Mouse (Mus musculus): ENCODE measurements at regions not wholly inside any gene's neighbourhood (a gene's known extent, or its start where the extent isn't known, plus 50 kb on each side); places are given as distances from the start of the nearest gene placed in this dataset.
"Not testable (repeated sequence)": the region's sequence is repeated elsewhere in the genome, so short reads cannot be mapped to it uniquely, and the experiment has no call there.

DNA sequence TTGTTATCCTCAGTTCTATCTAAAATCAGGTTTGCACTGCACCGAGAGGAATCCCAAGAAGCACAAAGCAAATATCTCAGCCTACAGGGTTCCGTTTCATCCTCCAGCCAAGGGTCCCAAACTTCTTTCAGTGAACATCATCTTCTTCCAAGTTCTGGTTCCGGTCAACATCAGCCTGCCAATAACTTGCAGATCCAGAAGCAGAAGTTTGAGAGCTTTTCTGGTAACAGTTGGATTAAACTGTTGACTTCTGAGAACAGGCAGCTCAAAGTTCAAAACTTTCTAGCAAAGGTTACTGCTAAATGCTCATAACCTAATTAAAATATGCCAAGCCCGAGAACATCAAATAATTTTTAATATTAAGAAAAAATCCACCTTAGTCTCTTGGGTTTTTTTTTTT lies 237.0 kb upstream of the Gm37988 start:
- DNase-seq (ENCODE audit: low spot score in 2 of 2): no peak

- DNase-seq (ENCODE audit: low spot score in 2 of 2): peak; percentile 23 to 35
Observed at GRCm38 (mm10) chr1:4571299-4572202, 236.1 kb upstream of the Gm37988 start.

- DNase-seq (ENCODE audit: low spot score in 2 of 2): no peak
Observed at GRCm38 (mm10) chr1:4572311-4572710, 235.4 kb upstream of the Gm37988 start.

DNA sequence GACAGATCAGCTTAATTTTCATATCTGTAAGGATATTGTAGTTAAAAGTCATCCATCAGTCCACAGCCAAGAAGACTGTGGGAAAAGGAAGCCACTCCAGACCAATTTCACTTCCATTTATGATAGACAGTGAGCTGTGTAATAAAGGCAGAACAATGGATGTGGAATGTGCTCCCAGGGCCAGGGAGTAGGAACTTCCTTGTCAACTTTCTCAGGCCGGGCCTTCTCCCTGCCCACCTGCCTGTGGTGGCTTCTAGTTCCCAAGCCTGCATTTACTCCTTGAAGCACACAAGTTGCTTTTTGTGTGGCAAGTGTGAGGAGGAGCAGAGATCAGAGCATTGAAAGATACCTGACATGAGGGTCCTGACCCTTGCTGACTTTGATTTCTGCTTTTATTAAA lies 233.6 kb upstream of the Gm37988 start:
- DNase-seq (ENCODE audit: low spot score in 2 of 2): no peak

DNA sequence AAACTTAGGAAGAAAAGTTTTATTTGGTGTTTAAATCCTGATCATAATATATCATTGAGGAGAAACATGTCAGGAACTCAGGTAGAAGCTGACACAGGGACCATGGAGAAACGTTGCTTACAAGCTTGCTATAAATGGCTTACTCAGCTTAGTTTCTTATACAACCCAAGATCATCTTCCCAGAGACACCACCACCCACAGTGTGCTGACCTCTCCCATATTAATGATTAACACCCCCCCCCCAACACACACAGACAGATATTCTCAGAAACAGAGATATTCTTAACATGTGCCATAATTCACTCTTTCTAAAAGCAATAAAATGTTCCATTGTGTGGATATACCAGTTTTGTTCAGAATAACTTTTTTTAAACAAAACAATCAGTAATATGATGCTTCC lies 230.7 kb upstream of the Gm37988 start:
- no peak for DNase-seq (ENCODE audit: low spot score in 2 of 2)

DNA sequence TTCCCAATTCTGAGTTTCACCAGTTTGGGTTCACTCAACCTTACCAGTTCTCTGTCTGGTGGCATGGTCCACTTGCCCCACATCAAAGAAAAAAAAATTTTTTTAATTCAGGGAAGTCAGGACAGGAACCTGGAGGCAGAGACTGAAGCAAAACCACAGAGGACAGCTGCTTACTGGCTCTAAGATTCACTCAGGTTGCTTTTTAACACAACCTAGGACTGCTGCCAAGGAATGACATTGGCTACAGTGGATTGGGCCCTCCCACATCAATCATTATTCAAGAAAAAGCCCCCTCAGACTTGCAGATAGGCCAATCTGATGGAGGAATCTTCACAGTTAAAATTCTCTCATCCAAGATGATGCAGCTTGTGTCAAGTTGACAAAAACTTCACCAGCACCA lies 225.2 kb upstream of the Gm37988 start:
- DNase-seq (ENCODE audit: low spot score in 2 of 2): no peak

GRCm38 (mm10) chr1:4597856-4598255 lies 209.8 kb upstream of the Gm37988 start:
- DNase-seq (ENCODE audit: low spot score in 2 of 2): no peak

DNA sequence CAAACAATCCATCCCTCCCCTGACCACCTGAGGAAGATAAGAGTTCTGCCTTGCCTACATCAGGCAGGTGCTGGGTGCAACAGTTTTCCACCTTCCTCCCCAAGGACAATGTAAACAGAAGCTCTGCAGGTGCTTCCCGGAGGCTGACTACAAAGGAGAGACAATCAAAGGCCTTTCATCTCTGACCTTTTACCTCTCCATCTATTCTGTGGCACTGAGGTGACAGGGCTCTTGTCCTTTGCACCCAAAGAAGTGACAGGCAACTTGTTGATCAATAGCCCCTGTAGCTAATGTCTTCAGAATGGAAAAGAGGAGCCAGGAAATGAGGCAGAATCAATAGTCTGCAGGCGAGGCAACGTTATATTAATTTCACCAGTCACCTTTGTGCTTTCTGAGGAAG lies 209.3 kb upstream of the Gm37988 start:
- no peak for DNase-seq (ENCODE audit: low spot score in 2 of 2)

DNA sequence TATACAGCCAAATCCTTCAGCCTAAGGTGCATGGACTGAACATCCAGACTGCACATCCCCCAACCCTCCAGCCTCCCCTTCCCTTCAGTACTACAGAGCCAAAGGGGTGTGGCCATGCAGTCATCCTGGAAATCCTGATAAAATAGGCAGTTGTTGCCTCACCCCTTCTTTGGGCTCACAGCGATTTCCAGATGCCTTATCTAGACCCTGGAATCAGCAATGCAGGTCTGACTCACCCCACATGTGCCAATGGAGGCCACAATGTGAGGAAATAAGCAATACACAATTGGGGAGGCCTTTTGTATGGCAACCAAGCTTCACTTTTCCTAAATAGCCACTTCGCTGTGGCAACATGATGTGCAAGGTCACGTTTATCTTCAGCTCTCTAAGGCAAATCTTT lies 205.3 kb upstream of the Gm37988 start:
- DNase-seq (ENCODE audit: low spot score in 2 of 2): no peak

- no peak for DNase-seq (ENCODE audit: low spot score in 2 of 2)
Observed at GRCm38 (mm10) chr1:4608824-4609223, 198.9 kb upstream of the Gm37988 start.

DNA sequence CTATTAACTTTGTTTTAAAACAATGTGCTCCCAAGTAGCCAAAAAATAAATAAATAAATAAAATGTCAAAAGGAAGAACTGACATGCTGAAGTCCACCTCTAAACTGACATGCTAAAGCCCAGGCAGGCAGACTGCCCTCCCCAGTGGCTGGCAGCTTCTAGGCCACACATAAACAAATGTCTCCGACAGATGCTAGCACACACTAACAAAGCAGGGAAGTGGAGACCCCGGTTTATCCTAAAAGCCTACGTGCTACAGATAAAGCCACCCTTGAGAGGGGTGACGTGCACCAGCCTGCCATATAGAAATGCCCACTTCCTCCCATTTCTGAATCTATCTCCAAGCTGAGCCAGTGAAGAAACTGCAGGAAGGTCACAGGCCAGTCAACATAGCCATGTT lies 194.4 kb upstream of the Gm37988 start:
- DNase-seq (ENCODE audit: low spot score in 2 of 2): no peak

DNA sequence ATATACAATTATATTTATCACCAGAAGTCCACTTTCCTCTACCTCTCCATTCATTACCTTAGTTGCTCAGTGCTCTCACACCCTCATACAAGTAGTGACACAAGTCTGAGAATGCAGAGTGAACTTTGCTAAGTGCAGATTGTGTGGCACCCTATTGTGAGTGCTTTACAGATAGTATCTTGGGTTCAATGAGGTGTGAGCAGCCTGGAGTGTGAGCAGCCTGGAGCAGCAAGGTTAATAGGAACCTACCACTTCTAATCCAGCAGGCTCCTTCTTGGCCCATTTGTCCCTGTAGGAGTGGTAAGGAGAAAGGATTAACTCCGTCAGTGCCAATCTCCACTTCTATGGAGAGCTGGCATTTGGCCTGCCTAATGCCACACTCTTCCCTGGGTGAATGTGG lies 192.4 kb upstream of the Gm37988 start:
- DNase-seq (ENCODE audit: low spot score in 2 of 2): no peak

- no peak for DNase-seq (ENCODE audit: low spot score in 2 of 2)
Observed at GRCm38 (mm10) chr1:4617479-4617878, 190.2 kb upstream of the Gm37988 start.

DNA sequence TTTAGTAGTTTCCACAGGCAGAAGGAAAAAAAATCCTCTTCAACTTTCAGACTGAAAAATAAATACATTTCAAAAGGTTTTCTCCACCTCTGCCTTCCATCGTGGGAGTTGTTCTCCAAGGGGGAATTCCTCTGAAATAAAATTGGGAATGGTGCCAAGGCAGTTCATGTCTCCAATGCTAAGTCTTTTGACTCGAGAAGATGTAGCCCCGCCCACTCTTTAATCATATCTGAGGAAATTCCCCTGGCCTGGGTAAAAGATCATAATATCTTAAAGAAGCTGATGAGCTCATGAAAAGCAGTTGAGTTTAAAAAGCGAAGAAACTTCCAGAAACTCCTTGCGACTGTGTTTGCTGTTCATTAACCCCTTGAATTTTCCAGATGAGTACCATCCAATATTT lies 185.3 kb upstream of the Gm37988 start:
- no peak for DNase-seq (ENCODE audit: low spot score in 2 of 2)

DNA sequence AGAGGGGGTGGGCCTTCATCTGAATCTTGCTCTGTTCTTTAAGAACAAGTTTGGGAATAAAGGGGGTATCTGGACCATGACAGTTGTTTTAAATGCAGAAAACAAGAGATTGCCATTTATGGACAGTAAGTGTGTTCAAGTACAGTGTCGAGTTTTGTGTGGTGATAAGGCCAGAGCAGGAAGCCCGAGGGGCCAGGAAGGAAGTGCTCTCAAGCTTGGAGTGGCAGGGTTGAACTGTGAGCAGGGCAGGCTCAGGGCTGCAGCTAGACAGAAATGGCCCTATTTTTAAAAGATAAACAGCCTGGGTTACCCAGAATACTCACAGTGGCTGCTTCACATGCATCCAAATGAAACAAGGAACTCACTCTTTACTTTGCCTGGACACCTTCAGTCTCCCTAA lies 184.4 kb upstream of the Gm37988 start:
- no peak for DNase-seq (ENCODE audit: low spot score in 2 of 2)

GRCm38 (mm10) chr1:4653937-4654336 lies 153.8 kb upstream of the Gm37988 start:
- no peak for DNase-seq (ENCODE audit: low spot score in 2 of 2)

- no peak for DNase-seq (ENCODE audit: low spot score in 2 of 2)
Observed at GRCm38 (mm10) chr1:4655252-4655651, 152.4 kb upstream of the Gm37988 start.

DNA sequence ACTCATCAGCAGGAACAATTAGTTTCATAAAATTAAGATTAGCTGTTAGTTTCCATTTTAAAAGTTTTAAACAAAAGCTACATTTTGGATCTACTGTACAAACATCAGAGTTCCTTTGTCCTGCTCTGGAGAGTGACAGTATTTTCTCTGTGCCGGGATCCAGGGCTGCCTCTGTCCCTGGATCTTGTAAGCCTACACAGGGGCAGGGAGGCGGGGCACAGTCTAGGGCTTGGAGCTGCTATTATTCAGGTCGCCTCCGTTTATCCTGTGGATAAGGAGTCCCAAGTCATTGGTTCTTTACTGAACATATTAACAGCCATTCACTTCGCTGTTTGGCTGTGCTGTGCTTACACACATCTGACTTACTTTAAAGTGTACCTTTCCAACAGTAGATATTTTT lies 150.8 kb upstream of the Gm37988 start:
- DNase-seq (ENCODE audit: low spot score in 2 of 2): no peak

DNA sequence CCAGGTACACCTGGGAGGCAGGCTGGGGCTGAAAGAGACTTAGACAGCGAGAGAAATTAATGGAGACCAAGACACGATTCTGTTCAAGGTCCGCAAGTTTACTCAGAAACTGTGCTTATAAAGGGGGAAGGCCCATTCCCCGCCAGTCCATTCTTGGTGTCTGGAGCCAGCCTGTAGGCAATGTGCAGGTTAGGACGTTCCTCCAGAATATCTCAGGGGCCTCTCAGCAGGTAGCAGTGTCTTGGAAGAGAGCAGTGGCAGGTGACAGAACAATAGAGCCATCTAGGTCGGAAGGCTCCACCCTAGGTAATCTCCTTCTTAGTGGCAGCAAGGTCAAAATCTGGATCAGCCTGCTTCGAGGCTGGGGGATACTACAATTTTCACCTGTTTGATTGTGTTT lies 147.6 kb upstream of the Gm37988 start:
- not testable (repeated sequence) for DNase-seq (ENCODE audit: low spot score in 2 of 2)

GRCm38 (mm10) chr1:4660616-4661015 lies 147.1 kb upstream of the Gm37988 start:
- DNase-seq (ENCODE audit: low spot score in 2 of 2): not testable (repeated sequence)

DNA sequence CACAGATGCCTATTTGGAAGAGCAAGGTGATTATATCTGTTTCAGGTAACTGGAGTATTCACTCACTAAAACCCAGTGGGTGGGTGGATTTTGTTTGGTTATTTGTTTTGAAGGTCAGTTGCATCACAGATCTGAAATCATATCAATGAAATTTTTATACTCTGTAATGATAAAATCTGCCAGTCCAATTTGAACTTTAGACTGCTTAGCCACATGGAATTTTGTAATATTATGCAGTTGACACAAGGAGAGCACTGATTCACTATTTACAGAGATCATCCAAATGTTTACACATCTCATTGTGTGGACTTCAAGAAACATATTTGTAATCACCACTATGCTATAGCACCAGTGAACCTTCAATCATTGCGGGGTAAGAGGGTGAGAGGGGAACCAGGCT lies 145.9 kb upstream of the Gm37988 start:
- no peak for DNase-seq (ENCODE audit: low spot score in 2 of 2)

DNA sequence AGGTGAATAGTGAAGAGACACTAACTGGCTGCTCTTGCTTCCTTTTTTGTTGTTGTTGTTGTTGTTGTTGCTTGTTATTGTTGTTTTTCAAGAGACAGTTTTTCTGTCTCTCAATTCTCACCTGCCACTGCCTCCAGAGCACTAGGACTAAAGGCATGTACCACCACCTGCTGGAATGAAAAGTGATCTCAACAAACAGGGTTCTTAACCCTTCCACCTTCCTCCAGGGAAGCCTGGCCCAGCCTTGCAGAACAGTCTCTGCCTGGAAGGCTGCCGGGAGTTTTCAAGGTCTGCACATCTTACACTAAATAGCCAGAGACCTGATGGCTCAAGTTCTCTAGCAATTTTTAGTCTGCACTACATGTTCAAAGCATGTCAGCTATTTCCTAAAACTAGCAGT lies 138.0 kb upstream of the Gm37988 start:
- no peak for DNase-seq (ENCODE audit: low spot score in 2 of 2)

GRCm38 (mm10) chr1:4671237-4672019 lies 136.3 kb upstream of the Gm37988 start:
- no peak for DNase-seq (ENCODE audit: low spot score in 2 of 2)
